Mouse (Mus musculus): ENCODE measurements around the gene Myh9.
"Not testable (repeated sequence)": the region's sequence is repeated elsewhere in the genome, so short reads cannot be mapped to it uniquely, and the experiment has no call there.

Myh9 gene

DNA sequence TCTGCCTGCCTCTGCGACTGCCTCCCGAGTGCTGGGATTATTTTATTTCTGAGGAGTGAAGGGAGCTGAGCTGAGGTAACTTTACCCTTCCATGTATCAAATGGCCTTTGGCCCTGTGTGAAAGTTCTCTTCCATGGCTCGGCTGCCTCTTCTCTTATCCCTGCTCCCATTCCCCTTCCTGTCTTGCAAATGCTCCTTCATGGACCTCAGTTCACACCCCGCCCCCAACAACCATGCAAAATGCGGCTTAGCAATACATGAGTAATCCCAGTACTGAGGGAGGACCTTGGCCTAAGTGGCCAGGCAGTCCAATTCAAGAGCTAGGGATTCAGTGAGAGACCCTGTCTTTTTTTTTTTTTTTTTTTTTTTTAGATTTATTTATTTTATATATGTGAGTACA, 26.4 kb upstream of the Myh9 start:
- no peak for DNase-seq (ENCODE audit: low read depth in 1 of 2, low spot score in 2 of 2)

DNA sequence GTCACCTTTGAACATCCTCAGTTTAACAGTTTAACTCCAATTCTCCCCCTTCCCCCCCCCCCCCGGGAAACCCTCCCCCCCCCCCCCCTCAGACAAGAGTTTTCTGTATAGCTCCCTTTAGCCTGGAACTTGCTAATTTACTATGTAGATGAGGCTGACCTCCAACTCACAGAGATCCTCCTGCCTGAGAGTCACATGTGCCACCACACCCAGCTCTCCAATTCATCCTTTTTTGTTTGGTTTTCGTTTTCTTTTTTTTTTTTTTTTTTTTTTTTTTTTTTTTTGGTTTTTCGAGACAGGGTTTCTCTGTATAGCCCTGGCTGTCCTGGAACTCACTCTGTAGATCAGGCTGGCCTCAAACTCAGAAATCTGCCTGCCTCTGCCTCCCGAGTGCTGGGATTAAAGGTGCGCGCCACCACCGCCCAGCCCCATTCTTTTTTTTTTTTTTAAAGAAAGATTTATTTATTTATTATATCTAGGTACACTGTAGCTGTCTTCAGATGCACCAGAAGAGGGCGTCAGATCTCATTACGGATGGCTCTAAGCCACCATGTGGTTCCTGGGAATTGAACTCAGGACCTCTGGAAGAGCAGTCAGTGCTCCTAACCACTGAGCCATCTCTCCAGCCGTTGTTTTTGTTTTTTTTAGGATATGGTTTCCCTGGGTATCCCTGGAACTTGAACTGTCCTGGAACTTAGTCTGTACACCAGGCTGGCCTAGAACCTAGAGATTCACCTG, 25.4 kb upstream of the Myh9 start:
- not testable (repeated sequence) for DNase-seq (ENCODE audit: low read depth in 1 of 2, low spot score in 2 of 2)

- no peak for DNase-seq (ENCODE audit: low read depth in 1 of 2, low spot score in 2 of 2)
Observed at GRCm38 (mm10) chr15:77866583-77867220, 24.7 kb upstream of the Myh9 start.

- DNase-seq (ENCODE audit: low read depth in 1 of 2, low spot score in 2 of 2), result no peak
Observed at GRCm38 (mm10) chr15:77864063-77864758, 22.2 kb upstream of the Myh9 start.

GRCm38 (mm10) chr15:77862991-77863972, 21.3 kb upstream of the Myh9 start:
- DNase-seq (ENCODE audit: low read depth in 1 of 2, low spot score in 2 of 2), result no peak

DNA sequence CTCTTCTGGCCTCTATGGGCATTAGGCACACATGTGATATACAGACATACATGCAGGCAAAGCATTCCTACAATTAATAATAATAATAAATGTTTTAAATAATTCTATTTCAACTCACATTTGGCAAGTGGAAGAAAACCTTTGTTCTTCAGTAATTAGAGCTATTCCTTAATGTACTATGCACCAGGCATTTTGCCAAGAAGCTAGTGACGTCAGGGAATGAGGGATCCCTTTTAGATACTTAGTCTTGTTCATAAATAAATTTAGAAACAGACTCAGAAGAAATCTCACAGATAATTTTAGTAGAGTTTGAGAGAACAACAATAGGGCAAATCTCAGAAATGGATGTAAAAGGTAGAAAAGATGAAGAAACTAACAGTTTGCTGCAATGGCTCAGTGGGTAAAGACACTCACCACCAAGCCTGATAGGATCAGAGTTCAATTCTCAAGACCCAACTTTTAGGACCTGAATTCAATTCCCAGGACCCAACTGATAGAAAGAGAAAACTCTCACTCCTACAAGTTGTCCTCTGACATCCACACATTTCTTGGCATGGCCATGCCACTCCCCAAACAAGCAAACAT, 18.2 kb upstream of the Myh9 start:
- DNase-seq (ENCODE audit: low read depth in 1 of 2, low spot score in 2 of 2), result no peak

DNA sequence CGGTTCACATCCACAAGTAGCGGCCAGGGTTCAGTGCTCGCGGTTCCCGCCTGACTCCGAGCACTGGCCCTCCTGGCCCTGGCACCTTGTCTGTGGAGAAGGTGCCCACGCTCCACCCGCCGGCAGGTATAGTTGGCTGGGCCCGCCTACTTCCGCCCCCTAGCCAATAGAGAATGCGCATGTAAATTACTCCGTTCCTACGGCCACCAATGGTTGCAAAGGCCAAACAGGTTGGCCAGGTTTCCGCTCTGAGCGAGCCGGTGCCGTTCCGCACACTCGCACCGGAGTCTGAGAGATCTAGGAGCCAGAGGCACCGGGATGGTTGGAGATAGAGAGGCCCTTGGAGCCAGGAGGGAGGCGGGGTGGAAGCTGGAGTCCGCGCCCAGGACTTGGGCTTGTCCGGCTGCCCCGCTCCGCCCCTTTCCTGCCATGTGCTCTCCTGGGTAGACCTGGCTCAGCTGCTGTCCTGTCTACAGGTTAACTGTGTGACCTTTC, 15.7 kb upstream of the Myh9 start:
- DNase-seq (ENCODE audit: low read depth in 1 of 2, low spot score in 2 of 2), result no peak

DNA sequence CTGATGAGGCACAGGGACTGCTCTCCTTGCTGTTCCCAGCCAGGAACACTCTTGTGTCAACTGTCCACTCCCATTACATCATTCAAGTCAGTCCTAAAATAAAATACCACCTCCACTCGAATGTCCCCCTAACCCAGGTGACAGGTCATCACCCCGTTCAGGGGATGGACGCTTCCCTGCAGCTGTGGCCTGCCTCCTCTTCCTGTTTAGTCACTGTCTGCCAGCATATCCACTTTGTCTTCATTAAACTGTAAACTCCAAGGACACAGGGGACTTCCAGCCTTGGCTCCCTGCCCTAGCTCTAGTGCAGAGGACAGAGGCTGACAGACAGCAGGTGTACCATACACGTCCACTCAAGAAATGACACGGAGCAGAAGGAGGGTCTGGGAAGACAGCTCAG, 14.6 kb upstream of the Myh9 start:
- DNase-seq (ENCODE audit: low read depth in 1 of 2, low spot score in 2 of 2), result no peak

GRCm38 (mm10) chr15:77855301-77855700, 13.3 kb upstream of the Myh9 start:
- peak; percentile 51 to 70 for DNase-seq (ENCODE audit: low read depth in 1 of 2, low spot score in 2 of 2)

DNA sequence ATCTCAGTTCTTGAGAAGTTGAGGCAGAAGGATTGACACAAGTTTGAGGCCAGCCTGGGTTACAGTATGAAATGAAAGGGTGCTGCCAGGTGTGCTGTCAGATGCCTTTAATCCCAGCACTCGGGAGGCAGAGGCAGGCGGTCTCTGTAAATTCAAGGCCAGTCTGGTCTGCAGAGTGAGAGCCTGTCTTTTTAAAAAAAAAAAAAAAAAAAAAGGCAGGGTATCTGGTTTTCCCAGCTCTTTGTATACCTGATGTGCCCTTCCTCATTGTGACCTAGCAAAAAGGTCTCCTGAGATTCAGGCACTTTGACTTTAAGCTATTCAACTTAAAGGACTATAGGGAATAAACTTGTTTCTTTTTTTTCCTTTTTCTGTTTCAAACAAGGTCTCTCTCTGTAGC, 10.0 kb upstream of the Myh9 start:
- DNase-seq (ENCODE audit: low read depth in 1 of 2, low spot score in 2 of 2), result no peak

GRCm38 (mm10) chr15:77851136-77851535, 9.2 kb upstream of the Myh9 start:
- DNase-seq (ENCODE audit: low read depth in 1 of 2, low spot score in 2 of 2), result no peak

- DNase-seq (ENCODE audit: low read depth in 1 of 2, low spot score in 2 of 2), result no peak
Observed at GRCm38 (mm10) chr15:77849572-77850229, 7.7 kb upstream of the Myh9 start.

DNA sequence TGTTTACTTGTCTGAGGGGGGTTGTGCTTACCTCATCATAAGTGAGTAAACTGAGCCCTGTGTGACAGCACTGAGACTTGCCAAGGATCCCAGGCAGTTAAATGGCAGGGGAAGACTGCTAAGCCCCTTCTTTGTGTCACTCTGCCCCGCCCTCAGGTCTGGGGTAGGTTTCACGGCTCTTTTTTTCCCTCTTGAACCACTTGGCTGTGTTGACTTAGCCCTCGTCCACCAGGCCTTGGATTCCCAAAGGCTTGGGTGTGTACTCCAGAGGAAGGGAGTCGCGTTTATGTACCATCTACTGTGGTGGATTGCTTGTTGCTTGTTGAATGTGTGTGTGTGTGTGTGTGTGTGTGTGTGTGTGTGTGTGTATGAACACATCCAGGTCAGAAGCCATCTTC, 7.1 kb upstream of the Myh9 start:
- DNase-seq (ENCODE audit: low read depth in 1 of 2, low spot score in 2 of 2), result no peak

DNA sequence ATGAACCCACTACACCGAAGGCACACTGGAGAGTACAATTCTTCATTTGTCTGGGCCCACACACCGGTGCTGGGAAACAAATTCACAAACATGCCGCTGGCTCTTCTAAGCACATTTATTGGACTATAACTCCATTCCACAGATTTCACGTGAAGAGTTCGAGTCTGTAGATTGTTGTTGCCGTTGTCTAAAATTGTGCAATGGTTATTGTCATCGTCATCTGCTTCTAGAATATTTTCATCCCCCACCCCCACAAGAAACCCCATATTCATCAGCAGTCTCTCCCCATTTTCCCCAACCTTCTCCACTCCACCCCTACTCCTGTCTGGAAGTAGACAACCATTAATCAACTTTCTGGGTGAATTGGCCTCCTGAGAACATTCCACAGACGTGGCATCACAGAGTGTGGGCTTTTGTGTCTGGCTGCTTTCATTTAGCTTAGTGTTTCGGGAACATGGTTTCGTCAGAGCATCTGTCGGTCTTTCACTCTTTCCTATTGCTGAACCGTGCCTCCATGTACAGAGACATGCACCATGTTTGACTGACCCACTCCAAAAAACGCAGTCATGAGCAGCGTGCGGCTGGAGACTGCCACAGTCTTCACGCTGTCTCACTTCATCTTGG, 6.6 kb upstream of the Myh9 start:
- no peak for DNase-seq (ENCODE audit: low read depth in 1 of 2, low spot score in 2 of 2)

GRCm38 (mm10) chr15:77847826-77848225, 5.9 kb upstream of the Myh9 start:
- no peak for DNase-seq (ENCODE audit: low read depth in 1 of 2, low spot score in 2 of 2)

DNA sequence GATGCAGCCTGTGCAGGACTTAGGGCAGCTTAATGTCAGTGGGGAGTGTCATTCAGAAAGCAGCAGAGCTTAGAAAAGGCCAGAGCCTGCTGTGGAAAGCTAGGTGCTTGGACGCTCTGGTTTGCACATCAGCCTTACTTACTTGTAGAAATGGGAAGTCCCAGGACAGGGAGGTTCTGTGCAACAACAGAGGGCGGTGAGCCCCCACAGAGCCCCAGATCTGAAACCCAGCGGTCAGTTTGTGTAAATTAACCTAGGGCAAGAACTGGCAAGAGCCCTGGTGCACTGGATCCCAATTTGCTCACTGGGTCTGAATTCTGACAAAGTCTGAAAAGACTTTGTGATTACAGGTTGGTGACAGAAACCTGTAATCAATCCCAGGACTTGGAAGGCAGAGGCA, 5.1 kb upstream of the Myh9 start:
- no peak for DNase-seq (ENCODE audit: low read depth in 1 of 2, low spot score in 2 of 2)

DNA sequence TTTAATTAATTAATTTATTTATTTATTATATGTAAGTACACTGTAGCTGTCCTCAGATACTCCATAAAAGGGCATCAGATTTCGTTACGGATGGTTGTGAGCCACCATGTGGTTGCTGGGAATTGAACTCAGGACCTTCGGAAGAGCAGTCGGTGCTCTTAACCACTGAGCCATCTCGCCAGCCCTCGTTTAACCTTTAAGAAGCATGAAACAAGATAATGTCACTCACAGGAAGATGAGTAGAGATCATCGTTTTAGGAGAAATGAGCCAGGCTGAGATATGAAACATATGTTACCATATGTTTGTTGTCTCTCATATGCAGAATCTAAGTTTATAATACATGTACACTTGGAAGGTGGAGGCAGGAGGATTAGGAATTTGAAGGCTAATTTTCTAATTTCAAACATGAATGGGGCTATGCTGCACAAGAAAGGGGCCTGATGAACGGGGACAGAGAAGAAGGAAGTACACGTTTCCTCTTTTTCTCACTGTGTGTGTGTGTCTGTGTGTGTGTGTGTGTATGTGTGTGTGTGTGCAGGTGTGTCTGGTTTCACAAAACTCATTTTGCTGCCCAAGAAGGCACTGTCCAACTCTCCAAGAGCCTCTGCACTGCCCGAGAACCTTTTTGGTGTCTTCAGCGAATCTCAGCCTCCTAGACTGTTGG, 4.1 kb upstream of the Myh9 start:
- DNase-seq (ENCODE audit: low read depth in 1 of 2, low spot score in 2 of 2), result not testable (repeated sequence)

DNA sequence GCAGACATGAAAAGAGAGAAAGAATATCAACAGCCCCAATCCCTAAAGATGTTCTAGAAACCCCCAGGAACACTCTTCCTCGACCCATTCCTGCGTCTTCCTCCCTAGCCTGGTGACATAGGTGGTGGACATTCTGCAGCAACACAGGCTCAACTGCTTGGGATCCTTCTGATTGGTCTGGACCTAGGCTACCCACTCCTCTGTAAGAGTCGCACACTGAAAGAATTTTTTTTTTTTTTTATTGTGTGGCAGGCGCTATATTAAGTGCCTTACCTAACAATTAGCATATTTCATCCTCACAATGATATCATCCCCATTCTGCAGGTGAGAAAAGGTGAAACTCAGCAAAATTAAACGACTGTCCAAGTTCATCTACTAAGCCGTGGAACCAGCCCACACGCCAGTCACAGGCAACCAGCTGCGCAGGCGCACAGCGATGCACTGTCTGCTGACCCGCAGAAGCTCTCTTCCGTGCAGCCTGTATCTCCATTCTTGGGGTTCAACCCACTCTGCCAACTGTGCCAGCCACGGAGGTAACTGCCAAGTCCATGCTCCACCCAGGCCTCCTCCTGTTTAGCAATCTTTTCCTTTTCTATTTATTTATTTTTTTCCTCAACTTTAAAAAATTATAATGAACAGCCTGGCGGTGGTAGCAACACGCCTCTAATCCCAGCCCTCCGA, 3.1 kb upstream of the Myh9 start:
- DNase-seq (ENCODE audit: low read depth in 1 of 2, low spot score in 2 of 2), result no peak

GRCm38 (mm10) chr15:77844048-77844447, 2.1 kb upstream of the Myh9 start:
- no peak for DNase-seq (ENCODE audit: low read depth in 1 of 2, low spot score in 2 of 2)
